Mouse (Mus musculus) ES-Bruce4 (cell line): ENCODE measurements around the gene AI413582. TPM values are rescaled to one million over a fixed set of nuclear protein-coding genes. Genes with fewer than 3 reads are reported as not detected.

Experiments
- H3K27ac ChIP-seq: 2 replicates; pipeline ENCODE4 v1.5.1; 2012; ENCODE audit warnings: low read length, inconsistent platforms; ENCODE audit not compliant: insufficient read depth
- H3K27me3 ChIP-seq: 2 replicates; pipeline ENCODE4 v1.6.1; 2012; ENCODE audit warnings: mild to moderate bottlenecking, low read length, inconsistent platforms; ENCODE audit not compliant: control insufficient read depth, poor library complexity, insufficient read depth, severe bottlenecking
- H3K36me3 ChIP-seq: 2 replicates; pipeline ENCODE4 v1.6.1; 2012; ENCODE audit warnings: inconsistent platforms, mild to moderate bottlenecking, low read length, moderate library complexity; ENCODE audit not compliant: control insufficient read depth, poor library complexity, insufficient read depth, severe bottlenecking
- H3K4me1 ChIP-seq: one replicate; pipeline ENCODE4 v1.8.1; 2011; ENCODE audit warnings: low read length; ENCODE audit not compliant: control insufficient read depth, insufficient read depth
- H3K4me3 ChIP-seq: 2 replicates; pipeline ENCODE4 v1.5.1; 2011; ENCODE audit warnings: low read depth, mild to moderate bottlenecking, low read length
- H3K9ac ChIP-seq: 2 replicates; pipeline ENCODE4 v1.6.1; 2012; ENCODE audit warnings: low read depth, mild to moderate bottlenecking, inconsistent platforms; ENCODE audit not compliant: poor library complexity, severe bottlenecking
- H3K9me3 ChIP-seq: replicated peaks from 2 replicates; pipeline ENCODE4 v1.6.1; 2012; ENCODE audit warnings: mild to moderate bottlenecking, low read length, inconsistent platforms; ENCODE audit not compliant: control insufficient read depth, poor library complexity, insufficient read depth, severe bottlenecking
- CTCF ChIP-seq: IDR thresholded peaks from one replicate; pipeline ENCODE4 v1.8.1; 2011; ENCODE audit warnings: low read depth, low read length
- EP300 ChIP-seq: IDR thresholded peaks from 2 replicates; pipeline ENCODE4 v1.6.1; 2011; ENCODE audit warnings: low read depth, low read length; ENCODE audit not compliant: insufficient read depth
- POLR2A ChIP-seq: IDR thresholded peaks from one replicate; pipeline ENCODE4 v1.8.1; 2011; ENCODE audit warnings: low read length; ENCODE audit not compliant: insufficient read depth
- polyA plus RNA-seq: library from polyadenylated mRNA; stranded (reverse); fragments of >200 nt; gene quantifications from 2 replicates; pipeline ENCODE4 v1.2.4, GENCODE M21; 2011; ENCODE audit warnings: low read depth; ENCODE audit not compliant: missing spikeins, insufficient read depth, insufficient read length

Gene AI413582
- polyA plus RNA-seq, 1 experiment = 14.4 TPM

GRCm38 (mm10) chr17:27521303-27521702, 44.3 kb downstream of the AI413582 start, which contains the start of gene Grm4:
Grm4 (minus strand) TSS chr17:27521403.
- H3K27me3 ChIP-seq = no peaks in the 10 kb centered on the region
- no peak within 1 kb of the TSS for H3K4me3 ChIP-seq
- H3K27ac ChIP-seq = no peak within 1 kb of the TSS
- no peaks in the 10 kb centered on the region for H3K36me3 ChIP-seq
- no peaks in the 10 kb centered on the region for H3K9me3 ChIP-seq
- no peak within 1 kb of the TSS for H3K9ac ChIP-seq
- no peaks in the 10 kb centered on the region for H3K4me1 ChIP-seq
- TF ChIP-seq POLR2A = no peak

DNA sequence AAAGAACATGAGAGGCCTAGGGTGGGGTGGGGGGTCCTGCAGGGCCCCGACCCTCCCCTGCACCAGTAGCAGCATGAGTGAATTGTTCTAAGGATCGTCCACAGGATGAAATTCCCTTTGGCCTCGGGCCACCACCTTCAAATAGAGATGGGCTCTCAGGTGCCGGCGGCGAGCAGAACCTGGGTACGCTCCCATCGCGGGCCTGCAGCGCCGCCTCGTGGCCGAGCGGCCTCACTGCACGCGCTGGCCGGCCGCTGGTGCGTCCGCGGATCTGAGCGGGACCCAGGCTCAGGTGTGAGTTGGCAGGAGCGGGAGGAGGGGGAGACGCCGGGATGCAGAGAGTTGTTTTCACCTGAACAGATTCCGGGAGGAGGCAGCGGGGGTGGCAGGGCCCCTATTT, 45.0 kb downstream of the AI413582 start:
- no peak overlapping the region for H3K9ac ChIP-seq
- H3K27me3 ChIP-seq = no peaks in the 10 kb centered on the region
- no peaks in the 10 kb centered on the region for H3K4me1 ChIP-seq
- H3K36me3 ChIP-seq = no peaks in the 10 kb centered on the region
- TF ChIP-seq CTCF (peak; percentile 82), EP300 (no peak), POLR2A (no peak)
- H3K9me3 ChIP-seq = no peaks in the 10 kb centered on the region
- no peak overlapping the region for H3K4me3 ChIP-seq
- H3K27ac ChIP-seq = no peak overlapping the region

GRCm38 (mm10) chr17:27518700-27519595, 46.6 kb downstream of the AI413582 start:
- Histone ChIP-seq H3K9me3 (no peaks in the 10 kb centered on the region), H3K36me3 (no peaks in the 10 kb centered on the region), H3K9ac (no peak overlapping the region), H3K27me3 (no peaks in the 10 kb centered on the region), H3K27ac (no peak overlapping the region), H3K4me1 (no peaks in the 10 kb centered on the region), H3K4me3 (no peak overlapping the region)
- TF ChIP-seq EP300 (0 out of 2 replicates have a peak, but pooled peaks have one; percentile 48), POLR2A (no peak)

DNA sequence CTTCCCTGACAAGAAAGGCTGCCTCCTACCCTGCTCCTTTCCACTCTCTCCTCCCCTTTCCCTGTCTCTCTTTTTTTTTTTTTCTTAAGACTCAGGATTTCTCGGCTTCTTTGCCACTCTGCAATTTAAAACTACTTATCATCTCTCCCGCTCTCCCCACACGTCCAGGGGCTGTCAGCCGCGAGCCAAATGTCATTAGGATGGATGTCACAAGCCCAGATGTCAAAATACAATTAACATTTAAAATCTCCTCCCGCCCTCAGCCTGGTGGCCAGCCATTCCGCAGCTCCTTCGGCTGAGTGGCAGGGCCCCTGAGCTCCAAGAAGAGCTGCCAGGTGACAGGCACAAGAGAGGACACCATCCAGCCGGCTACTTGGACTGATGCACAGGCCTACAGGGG, 47.3 kb downstream of the AI413582 start:
- Histone ChIP-seq H3K4me3 (no peak overlapping the region), H3K9ac (no peak overlapping the region), H3K9me3 (no peaks in the 10 kb centered on the region), H3K27me3 (peaks cover 2% of the 10 kb centered on the region), H3K36me3 (no peaks in the 10 kb centered on the region), H3K4me1 (no peaks in the 10 kb centered on the region), H3K27ac (no peak overlapping the region)
- TF ChIP-seq POLR2A (no peak), EP300 (no peak), CTCF (no peak)

DNA sequence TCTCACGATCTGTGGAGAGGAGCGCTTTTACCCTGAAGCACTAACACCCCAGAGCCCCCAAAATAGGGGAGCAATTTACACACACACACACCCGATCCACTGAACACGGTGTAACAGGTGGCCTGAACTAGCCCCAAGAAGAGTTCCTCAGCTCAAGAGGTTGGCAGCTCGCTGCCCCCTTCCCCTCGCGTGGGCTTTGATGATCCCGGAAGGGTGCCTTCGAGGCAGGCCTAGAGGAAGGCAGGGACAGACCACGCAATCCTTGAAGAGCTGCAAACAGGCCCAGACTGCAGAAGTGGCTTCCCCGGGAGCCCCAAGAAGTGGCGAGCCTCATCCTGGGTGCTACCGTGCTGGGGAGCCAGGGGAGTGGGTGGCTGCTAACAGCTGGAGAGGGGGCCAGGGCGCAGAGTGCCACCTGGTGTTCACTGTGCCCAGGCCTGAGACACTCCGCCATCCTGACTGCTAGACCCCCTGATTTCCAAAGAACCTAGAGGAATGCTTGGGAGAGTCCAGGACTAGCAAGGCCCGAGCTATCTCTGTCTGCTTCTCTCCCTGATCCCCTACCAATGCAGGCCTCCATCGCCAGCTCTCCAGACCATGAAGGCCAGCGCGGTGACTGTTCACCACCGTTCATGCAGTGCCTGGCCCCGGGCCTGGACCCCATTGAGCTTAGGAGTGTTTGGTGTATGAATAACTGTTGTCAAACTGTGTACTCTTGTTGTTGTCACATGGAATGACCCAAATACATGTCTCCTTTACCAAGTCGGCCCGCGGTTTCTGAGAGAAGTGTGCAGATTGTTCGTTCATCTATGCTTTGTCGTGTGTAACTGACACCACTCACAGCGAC, 51.4 kb downstream of the AI413582 start:
- Histone ChIP-seq H3K27ac (no peak overlapping the region), H3K9ac (no peak overlapping the region), H3K4me1 (no peaks in the 10 kb centered on the region), H3K36me3 (no peaks in the 10 kb centered on the region), H3K4me3 (no peak overlapping the region), H3K27me3 (peaks cover 18% of the 10 kb centered on the region), H3K9me3 (no peaks in the 10 kb centered on the region)
- TF ChIP-seq CTCF = peak; percentile 63
- TF ChIP-seq POLR2A = no peak

Other genes starting within 250 kb of the AI413582 start
- 0.49 and 0.63 TPM in 2 replicates for gene Grm4, start 44.4 kb downstream of the AI413582 start, polyA plus RNA-seq
- gene Hmga1, start 9.3 kb downstream of the AI413582 start, polyA plus RNA-seq = 933 and 989 TPM in 2 replicates
- 67.3 and 68.8 TPM in 2 replicates for gene Nudt3, start 57.7 kb upstream of the AI413582 start, polyA plus RNA-seq
- not detected in 2 replicates for gene RPS10-NUDT3, start 69.5 kb upstream of the AI413582 start, polyA plus RNA-seq
- 2,622 and 2,876 TPM in 2 replicates for gene Rps10, start 70.9 kb upstream of the AI413582 start, polyA plus RNA-seq
- 16.0 and 16.8 TPM in 2 replicates for gene Pacsin1, start 89.8 kb upstream of the AI413582 start, polyA plus RNA-seq
- gene Spdef, start 163.2 kb upstream of the AI413582 start, polyA plus RNA-seq = 1.2 and 1.4 TPM in 2 replicates